Mouse (Mus musculus): Measurements from ENCODE around the gene Fscn2. TPM values are rescaled to one million over a fixed set of nuclear protein-coding genes. Genes with fewer than 3 reads are reported as not detected.

Fscn2 gene
- polyA plus RNA-seq, 1 experiment from 2014 or later: 0.41 TPM

DNA sequence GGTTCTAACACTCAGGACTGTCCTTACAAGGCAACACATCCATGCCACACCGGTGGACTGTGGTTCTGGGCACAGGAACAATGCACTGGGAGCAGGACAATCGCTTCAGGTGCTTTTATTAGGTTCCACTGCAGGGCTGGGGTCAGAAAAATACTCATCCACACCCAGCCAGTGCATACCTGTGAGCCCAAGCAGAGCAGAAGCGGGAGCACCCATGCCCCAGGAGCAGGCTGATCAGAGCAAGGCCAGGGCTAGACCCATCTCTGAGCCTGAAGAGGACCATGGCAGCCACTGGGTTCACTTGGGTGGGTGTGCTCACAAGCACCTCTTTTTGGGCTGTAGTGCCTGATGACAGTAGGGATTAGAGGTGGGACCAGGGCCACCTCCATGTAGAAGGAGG is 18.9 kb downstream of the Fscn2 start:
- DNase-seq (ENCODE audit: low spot score) (no peak), ATAC-seq (ENCODE audit: low FRiP score, low TSS enrichment) (no peak)
- no peak overlapping the region for H3K4me3 ChIP-seq (ENCODE audit: low read depth, low read length)
- no peak overlapping the region for H3K9ac ChIP-seq (ENCODE audit: low read length)
- H3K4me1 ChIP-seq (replicated peaks; ENCODE audit: control insufficient read depth, insufficient read depth): 0 out of 2 replicates have a peak, but pooled peaks cover 5% of the 10 kb centered on the region
- no peak overlapping the region for H3K27ac ChIP-seq (replicated peaks)
- WGBS: 90% methylated on average over 3 of the region's 3 CpGs
- peaks cover 21% of the 10 kb centered on the region for H3K36me3 ChIP-seq (ENCODE audit: control insufficient read depth, insufficient read depth, low read length)
- TF ChIP-seq CTCF (IDR thresholded peaks at IDR 0.05; ENCODE audit: low read depth) (no peak), EP300 (optimal IDR thresholded peaks at IDR 0.05) (no peak)
- no peaks in the 10 kb centered on the region for H3K9me3 ChIP-seq (ENCODE audit: control insufficient read depth, low read length)
- no peak overlapping the region for H3K4me2 ChIP-seq (replicated peaks; ENCODE audit: low read depth)
- no peaks in the 10 kb centered on the region for H3K27me3 ChIP-seq (ENCODE audit: control insufficient read depth, insufficient read depth, low read length)

DNA sequence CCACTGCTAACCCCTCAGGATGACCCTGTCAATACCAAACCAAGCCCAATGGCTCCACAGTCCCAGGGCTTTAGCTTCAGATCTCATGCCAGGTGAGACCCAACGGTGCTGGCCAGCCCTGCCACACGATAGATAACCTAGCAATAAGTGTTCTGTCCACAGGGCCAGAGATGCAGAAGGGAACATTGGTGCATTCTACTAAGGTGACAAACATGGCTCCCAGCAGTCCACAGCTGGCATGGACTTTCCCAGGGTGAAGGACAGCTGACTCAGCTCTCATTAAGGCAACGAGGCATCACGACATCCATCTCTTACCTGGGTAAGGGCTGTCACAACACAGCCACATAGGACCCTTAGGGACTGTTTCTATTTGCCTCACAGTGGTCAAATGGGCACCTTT is 19.8 kb downstream of the Fscn2 start:
- DNase-seq (ENCODE audit: low spot score) (no peak), ATAC-seq (ENCODE audit: low FRiP score, low TSS enrichment) (no peak)
- H3K4me3 ChIP-seq (ENCODE audit: low read depth, low read length): no peak overlapping the region
- 0 out of 2 replicates have a peak, but pooled peaks cover 5% of the 10 kb centered on the region for H3K4me1 ChIP-seq (replicated peaks; ENCODE audit: control insufficient read depth, insufficient read depth)
- H3K9me3 ChIP-seq (ENCODE audit: control insufficient read depth, low read length): no peaks in the 10 kb centered on the region
- peaks cover 26% of the 10 kb centered on the region for H3K36me3 ChIP-seq (ENCODE audit: control insufficient read depth, insufficient read depth, low read length)
- WGBS: 85% methylated on average over 4 of the region's 4 CpGs
- no peaks in the 10 kb centered on the region for H3K27me3 ChIP-seq (ENCODE audit: control insufficient read depth, insufficient read depth, low read length)
- no peak overlapping the region for H3K27ac ChIP-seq (replicated peaks)
- TF ChIP-seq EP300 (optimal IDR thresholded peaks at IDR 0.05) (no peak), CTCF (IDR thresholded peaks at IDR 0.05; ENCODE audit: low read depth) (no peak)
- no peak overlapping the region for H3K4me2 ChIP-seq (replicated peaks; ENCODE audit: low read depth)
- H3K9ac ChIP-seq (ENCODE audit: low read length): no peak overlapping the region

DNA sequence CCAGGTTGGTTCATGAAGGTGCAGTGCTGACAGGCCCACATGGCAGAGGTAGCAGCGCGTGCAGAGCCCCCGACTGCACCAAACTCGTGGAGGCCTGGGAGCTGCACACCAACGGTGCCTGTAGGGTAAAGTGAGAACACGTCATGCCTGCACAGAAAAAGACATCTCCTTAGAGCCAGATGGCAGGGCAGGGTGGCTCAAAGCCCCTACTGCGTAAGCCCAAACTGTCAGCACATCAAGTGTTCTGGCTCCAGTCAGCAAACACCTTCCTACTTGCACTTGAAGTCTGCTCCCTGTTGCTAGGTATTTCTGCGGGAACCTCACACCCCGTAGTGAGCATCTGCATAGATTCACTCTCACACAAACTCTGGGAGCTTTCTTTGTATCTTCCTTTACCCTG is 21.2 kb downstream of the Fscn2 start:
- DNase-seq (ENCODE audit: low spot score): no peak
- TF ChIP-seq EP300 (optimal IDR thresholded peaks at IDR 0.05): no peak
- no peak for TF ChIP-seq CTCF (IDR thresholded peaks at IDR 0.05; ENCODE audit: low read depth)

DNA sequence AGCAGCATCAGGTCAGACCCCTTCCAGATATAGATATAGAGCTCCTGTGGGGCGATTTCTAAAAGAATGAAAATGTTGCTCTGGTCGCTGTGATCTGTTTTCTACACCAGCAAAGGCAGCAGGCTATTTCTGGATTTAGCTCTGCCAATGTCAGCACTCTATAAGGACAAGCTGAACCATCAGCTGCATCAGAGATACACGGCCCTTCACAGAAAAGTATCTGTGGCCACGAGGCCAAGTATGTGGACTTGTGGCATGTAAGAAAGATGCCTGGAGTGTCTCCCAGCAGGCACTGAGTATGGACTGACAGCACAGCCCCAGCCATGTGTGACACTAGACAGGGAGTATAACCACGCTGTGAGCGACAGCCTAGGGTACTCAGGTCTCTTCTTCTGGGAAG is 25.3 kb downstream of the Fscn2 start:
- whole genome bisulfite sequencing: 92% methylated on average over 6 of the region's 6 CpGs
- TF ChIP-seq CTCF (IDR thresholded peaks at IDR 0.05; ENCODE audit: low read depth): no peak
- no peak for TF ChIP-seq EP300 (optimal IDR thresholded peaks at IDR 0.05)
- H3K4me1 ChIP-seq (replicated peaks; ENCODE audit: control insufficient read depth, insufficient read depth): no peaks in the 10 kb centered on the region
- DNase-seq (ENCODE audit: low spot score) (no peak), ATAC-seq (ENCODE audit: low FRiP score, low TSS enrichment) (no peak)
- H3K27ac ChIP-seq (replicated peaks): no peak overlapping the region
- peaks cover 36% of the 10 kb centered on the region for H3K36me3 ChIP-seq (ENCODE audit: control insufficient read depth, insufficient read depth, low read length)
- H3K9me3 ChIP-seq (ENCODE audit: control insufficient read depth, low read length): no peaks in the 10 kb centered on the region
- no peak overlapping the region for H3K4me2 ChIP-seq (replicated peaks; ENCODE audit: low read depth)
- no peaks in the 10 kb centered on the region for H3K27me3 ChIP-seq (ENCODE audit: control insufficient read depth, insufficient read depth, low read length)
- no peak overlapping the region for H3K4me3 ChIP-seq (ENCODE audit: low read depth, low read length)
- H3K9ac ChIP-seq (ENCODE audit: low read length): no peak overlapping the region

More for the DNA sequence above, 21.2 kb downstream of the Fscn2 start:
- Histone ChIP-seq H3K9ac (ENCODE audit: low read length) (no peak overlapping the region), H3K27me3 (ENCODE audit: control insufficient read depth, insufficient read depth, low read length) (no peaks in the 10 kb centered on the region), H3K9me3 (ENCODE audit: control insufficient read depth, low read length) (no peaks in the 10 kb centered on the region), H3K36me3 (ENCODE audit: control insufficient read depth, insufficient read depth, low read length) (peaks cover 31% of the 10 kb centered on the region), H3K4me2 (replicated peaks; ENCODE audit: low read depth) (no peak overlapping the region), H3K4me3 (ENCODE audit: low read depth, low read length) (no peak overlapping the region), H3K27ac (replicated peaks) (no peak overlapping the region), H3K4me1 (replicated peaks; ENCODE audit: control insufficient read depth, insufficient read depth) (0 out of 2 replicates have a peak, but pooled peaks cover 2% of the 10 kb centered on the region)
- ATAC-seq (ENCODE audit: low FRiP score, low TSS enrichment): no peak
- 86% methylated on average over 9 of the region's 9 CpGs for WGBS

DNA sequence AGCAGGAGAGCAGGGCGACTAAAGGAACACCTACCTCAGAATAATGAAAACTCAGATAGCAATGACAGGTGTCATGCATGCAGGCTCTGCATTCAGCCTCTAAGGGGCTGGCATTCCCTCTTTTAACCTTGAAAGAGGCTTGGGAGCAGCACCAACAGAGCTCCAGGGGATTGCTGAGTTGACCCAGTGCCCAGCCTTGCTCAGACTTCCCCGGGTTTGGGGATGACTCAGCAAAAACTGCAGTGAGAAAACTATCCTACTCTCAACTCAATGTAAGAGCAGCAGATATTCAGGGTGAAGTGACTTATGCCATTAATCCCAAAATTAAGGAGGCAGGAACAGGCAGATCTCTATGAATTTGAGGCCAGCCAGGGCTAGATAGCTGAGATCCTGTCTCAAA is 25.8 kb downstream of the Fscn2 start:
- WGBS: 54% methylated on average over 2 of the region's 2 CpGs
- Histone ChIP-seq H3K4me1 (replicated peaks; ENCODE audit: control insufficient read depth, insufficient read depth) (no peaks in the 10 kb centered on the region), H3K9me3 (ENCODE audit: control insufficient read depth, low read length) (no peaks in the 10 kb centered on the region), H3K4me3 (ENCODE audit: low read depth, low read length) (no peak overlapping the region), H3K4me2 (replicated peaks; ENCODE audit: low read depth) (no peak overlapping the region), H3K27ac (replicated peaks) (no peak overlapping the region), H3K9ac (ENCODE audit: low read length) (no peak overlapping the region), H3K36me3 (ENCODE audit: control insufficient read depth, insufficient read depth, low read length) (peaks cover 31% of the 10 kb centered on the region), H3K27me3 (ENCODE audit: control insufficient read depth, insufficient read depth, low read length) (no peaks in the 10 kb centered on the region)
- ATAC-seq (ENCODE audit: low FRiP score, low TSS enrichment): no peak
- no peak for DNase-seq (ENCODE audit: low spot score)
- TF ChIP-seq EP300 (optimal IDR thresholded peaks at IDR 0.05) (no peak), CTCF (IDR thresholded peaks at IDR 0.05; ENCODE audit: low read depth) (no peak)

DNA sequence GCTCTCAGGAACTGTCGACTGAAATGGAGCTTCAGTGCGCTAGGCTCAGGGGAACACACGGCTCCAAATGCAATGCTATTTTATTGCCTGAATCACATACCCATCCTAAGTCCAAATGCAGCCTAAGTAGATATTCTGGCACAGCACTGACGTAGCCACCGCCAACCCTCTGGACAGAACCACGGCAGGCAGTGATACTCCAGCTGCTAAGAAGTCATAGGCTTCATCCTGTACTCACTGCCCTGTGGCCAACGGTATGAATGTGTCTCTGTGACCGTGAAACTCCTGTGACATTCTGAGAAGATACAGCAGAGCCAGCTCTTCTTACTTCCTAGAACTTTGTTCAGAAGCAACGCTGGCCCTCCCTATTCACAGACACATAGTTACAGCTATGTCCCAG is 27.2 kb downstream of the Fscn2 start:
- no peaks in the 10 kb centered on the region for H3K9me3 ChIP-seq (ENCODE audit: control insufficient read depth, low read length)

More for the DNA sequence above, 27.2 kb downstream of the Fscn2 start:
- Histone ChIP-seq H3K4me3 (ENCODE audit: low read depth, low read length) (no peak overlapping the region), H3K9ac (ENCODE audit: low read length) (no peak overlapping the region), H3K27ac (replicated peaks) (no peak overlapping the region), H3K27me3 (ENCODE audit: control insufficient read depth, insufficient read depth, low read length) (no peaks in the 10 kb centered on the region), H3K36me3 (ENCODE audit: control insufficient read depth, insufficient read depth, low read length) (peaks cover 25% of the 10 kb centered on the region), H3K4me1 (replicated peaks; ENCODE audit: control insufficient read depth, insufficient read depth) (no peaks in the 10 kb centered on the region), H3K4me2 (replicated peaks; ENCODE audit: low read depth) (no peak overlapping the region)
- TF ChIP-seq CTCF (IDR thresholded peaks at IDR 0.05; ENCODE audit: low read depth) (no peak), EP300 (optimal IDR thresholded peaks at IDR 0.05) (no peak)
- 91% methylated on average over 9 of the region's 9 CpGs for WGBS
- no peak for ATAC-seq (ENCODE audit: low FRiP score, low TSS enrichment)
- no peak for DNase-seq (ENCODE audit: low spot score)

All from stomach, postnatal 0 days (tissue).